Mouse (Mus musculus) left cerebral cortex, adult 18-20 months (tissue): ENCODE measurements at regions not wholly inside any gene's neighbourhood (a gene's known extent, or its start where the extent isn't known, plus 50 kb on each side); places are given as distances from the start of the nearest gene placed in this dataset.
A peak's percentile ranks its signal among the peaks of the same experiment; 100 is the strongest.
"Not testable (repeated sequence)": the region's sequence is repeated elsewhere in the genome, so short reads cannot be mapped to it uniquely, and the experiment has no call there.

Experiments used
- DNase-seq, 2 experiments: peaks; one replicate each; pipeline ENCODE4 v3.0.0; 2021 to 2022; ENCODE audit warnings: low spot score in 2 of 2, mixed read lengths in 1 of 2

GRCm38 (mm10) chr11:91524019-91524418, 53.3 kb downstream of the Kif2b start:
- DNase-seq, result no peak

GRCm38 (mm10) chr11:91479236-91479635, 98.1 kb downstream of the Kif2b start:
- DNase-seq, result no peak

GRCm38 (mm10) chr11:91463578-91464401, 113.6 kb downstream of the Kif2b start:
- no peak for DNase-seq

GRCm38 (mm10) chr11:91461946-91462345, 115.4 kb downstream of the Kif2b start:
- no peak for DNase-seq

- DNase-seq, result peak; percentile 37 to 49
These were observed 135.0 kb downstream of the Kif2b start for GRCm38 (mm10) chr11:91442361-91442760.

- no peak for DNase-seq
These were observed 145.2 kb downstream of the Kif2b start for GRCm38 (mm10) chr11:91432195-91432594.

GRCm38 (mm10) chr11:91426731-91427130, 150.6 kb downstream of the Kif2b start:
- peak; percentile 71 to 80 for DNase-seq

GRCm38 (mm10) chr11:91387172-91387571, 190.2 kb downstream of the Kif2b start:
- no peak for DNase-seq

- DNase-seq, result no peak
These were observed 220.3 kb downstream of the Kif2b start for GRCm38 (mm10) chr11:91357029-91357428.

- DNase-seq, result no peak
These were observed 234.7 kb downstream of the Kif2b start for GRCm38 (mm10) chr11:91342629-91343028.

- DNase-seq, result no peak
These were observed 244.3 kb downstream of the Kif2b start for GRCm38 (mm10) chr11:91333056-91333455.

GRCm38 (mm10) chr11:91327543-91327942, 249.8 kb downstream of the Kif2b start:
- no peak for DNase-seq

- DNase-seq, result no peak
These were observed 267.1 kb downstream of the Kif2b start for GRCm38 (mm10) chr11:91310212-91310742.

GRCm38 (mm10) chr11:91289194-91290123, 287.9 kb downstream of the Kif2b start:
- peak; percentile 45 to 48 for DNase-seq

- no peak for DNase-seq
These were observed 291.0 kb downstream of the Kif2b start for GRCm38 (mm10) chr11:91286376-91286775.

- no peak for DNase-seq
These were observed 315.1 kb downstream of the Kif2b start for GRCm38 (mm10) chr11:91262216-91262615.

- not testable (repeated sequence) for DNase-seq
These were observed 335.3 kb downstream of the Kif2b start for GRCm38 (mm10) chr11:91242061-91242460.

- DNase-seq, result no peak
These were observed 361.2 kb downstream of the Kif2b start for GRCm38 (mm10) chr11:91216158-91216557.

- no peak for DNase-seq
These were observed 364.3 kb downstream of the Kif2b start for GRCm38 (mm10) chr11:91213104-91213503.

- DNase-seq, result no peak
These were observed 370.9 kb downstream of the Kif2b start for GRCm38 (mm10) chr11:91206470-91206869.

- no peak for DNase-seq
These were observed 372.9 kb downstream of the Kif2b start for GRCm38 (mm10) chr11:91204416-91204815.

GRCm38 (mm10) chr11:91196841-91197240, 380.5 kb downstream of the Kif2b start:
- no peak for DNase-seq
